Mouse (Mus musculus): Measurements from ENCODE around the gene Fam214b. TPM values are rescaled to one million over a fixed set of nuclear protein-coding genes. Genes with fewer than 3 reads are reported as not detected.

Gene Fam214b
- polyA plus RNA-seq (2012; fragmentation: generic; extraction: Trizol) = 4.8 TPM
- long read RNA-seq, experiment 1, partial matches to known transcripts = 1 of 15 reads
- long read RNA-seq, experiment 1, other reads (novel, unspliced or antisense) = 11 of 15 reads
- long read RNA-seq, experiment 2, transcript Fam214b-204 (9 exons, 3,280 nt) = major isoform, 13 of 26 reads
- long read RNA-seq, experiment 2, partial matches to known transcripts = 6 of 26 reads
- long read RNA-seq, experiment 2, other reads (novel, unspliced or antisense) = 4 of 26 reads

DNA sequence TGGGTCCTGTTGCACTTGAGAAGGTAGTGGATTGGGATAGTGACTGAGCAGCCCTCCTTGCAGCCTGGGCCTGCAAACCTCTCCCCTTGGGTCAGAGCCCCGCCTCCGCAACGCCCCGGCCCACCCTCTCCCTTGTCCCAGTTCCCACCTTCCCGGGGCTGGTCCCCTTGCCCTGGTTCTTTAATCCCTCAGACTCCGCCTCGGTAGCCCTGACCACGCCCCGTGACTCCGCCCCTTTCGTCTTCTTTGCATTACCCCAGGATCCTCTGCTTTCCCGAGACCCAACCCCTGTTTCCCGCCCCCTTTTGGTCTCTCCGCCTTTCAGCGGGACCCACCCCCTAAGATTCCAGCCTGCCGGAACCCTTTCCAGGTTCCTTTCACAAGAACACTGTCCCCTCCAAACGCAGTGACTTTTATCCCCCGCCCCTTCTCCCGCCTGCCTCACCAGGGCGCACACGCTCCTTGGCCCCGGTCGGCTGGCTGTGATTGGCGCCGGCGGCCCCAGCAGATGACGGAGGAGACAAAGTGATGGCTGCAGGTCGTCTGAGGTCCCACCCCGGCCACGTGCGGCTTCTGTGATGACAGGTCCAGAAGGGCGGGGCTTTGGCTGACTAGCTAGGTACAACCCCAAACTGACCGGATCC lies at the start of gene Fam214b:
Gene Fam214b, minus strand, starts transcription at position 562 of the 644 bp plus-strand sequence.
- no peaks in the 10 kb centered on the region for H3K36me3 ChIP-seq (ENCODE audit: control insufficient read depth, insufficient read depth)
- H3K79me3 ChIP-seq (ENCODE audit: low read depth) = no peaks in the 10 kb centered on the region
- TF ChIP-seq FOSL1 (IDR thresholded peaks at IDR 0.05; ENCODE audit: insufficient read depth, low read length, poor library complexity, severe bottlenecking) = no peak
- TF ChIP-seq MAX (IDR thresholded peaks at IDR 0.05) = peak; percentile 83
- no peak for TF ChIP-seq CTCF (IDR thresholded peaks at IDR 0.05; ENCODE audit: control insufficient read depth, insufficient read depth, insufficient read length)
- peak; percentile 42 for TF ChIP-seq USF1 (IDR thresholded peaks at IDR 0.05; ENCODE audit: low read depth)
- TF ChIP-seq MYOG (IDR thresholded peaks at IDR 0.05; ENCODE audit: control insufficient read depth, extremely low read depth, insufficient read length) = no peak
- no peak for TF ChIP-seq MYOD1 (IDR thresholded peaks at IDR 0.05; ENCODE audit: control insufficient read depth, insufficient read length, low read depth)
- no peak for TF ChIP-seq CEBPB (IDR thresholded peaks at IDR 0.05; ENCODE audit: low read depth)
- H3K4me3 ChIP-seq (ENCODE audit: insufficient read depth, poor library complexity, severe bottlenecking) = peak within 1 kb of the TSS; percentile 31
- no peaks in the 10 kb centered on the region for H3K79me2 ChIP-seq (ENCODE audit: control insufficient read depth, insufficient read depth)
- peak within 1 kb of the TSS; percentile 22 for H3ac ChIP-seq (ENCODE audit: control insufficient read depth, insufficient read length, low read depth)
- H3K27me3 ChIP-seq (ENCODE audit: control insufficient read depth, insufficient read depth, insufficient read length) = no peaks in the 10 kb centered on the region

DNA sequence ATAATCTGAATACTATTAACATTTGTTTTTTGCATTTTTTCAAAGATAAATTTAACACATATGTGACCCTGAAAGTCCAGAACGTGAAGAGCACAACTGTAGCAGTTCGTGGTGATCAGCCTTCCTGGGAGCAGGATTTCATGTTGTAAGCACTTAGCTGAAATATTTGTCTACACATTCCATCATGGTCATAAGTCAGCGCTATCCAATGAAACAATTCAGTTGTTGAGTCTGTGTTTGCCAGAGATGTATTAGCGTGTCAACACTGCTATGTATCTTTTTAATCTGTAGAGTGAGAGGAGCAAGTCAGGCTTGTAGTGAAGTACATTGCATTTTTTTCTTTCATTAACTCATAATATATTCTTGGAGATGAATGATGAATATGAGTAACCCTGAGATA lies 45.2 kb upstream of the Fam214b start:
- Histone ChIP-seq H3K79me3 (ENCODE audit: low read depth) (no peaks in the 10 kb centered on the region), H3K27me3 (ENCODE audit: control insufficient read depth, insufficient read depth, insufficient read length) (no peaks in the 10 kb centered on the region), H3K4me3 (ENCODE audit: insufficient read depth, poor library complexity, severe bottlenecking) (no peak overlapping the region), H3K79me2 (ENCODE audit: control insufficient read depth, insufficient read depth) (no peaks in the 10 kb centered on the region), H3K36me3 (ENCODE audit: control insufficient read depth, insufficient read depth) (no peaks in the 10 kb centered on the region), H3ac (ENCODE audit: control insufficient read depth, insufficient read length, low read depth) (no peak overlapping the region)
- TF ChIP-seq MYOG (IDR thresholded peaks at IDR 0.05; ENCODE audit: control insufficient read depth, extremely low read depth, insufficient read length) (no peak), MYOD1 (IDR thresholded peaks at IDR 0.05; ENCODE audit: control insufficient read depth, insufficient read length, low read depth) (no peak), FOSL1 (IDR thresholded peaks at IDR 0.05; ENCODE audit: insufficient read depth, low read length, poor library complexity, severe bottlenecking) (no peak), USF1 (IDR thresholded peaks at IDR 0.05; ENCODE audit: low read depth) (no peak), CTCF (IDR thresholded peaks at IDR 0.05; ENCODE audit: control insufficient read depth, insufficient read depth, insufficient read length) (no peak), MAX (IDR thresholded peaks at IDR 0.05) (no peak), CEBPB (IDR thresholded peaks at IDR 0.05; ENCODE audit: low read depth) (no peak)

DNA sequence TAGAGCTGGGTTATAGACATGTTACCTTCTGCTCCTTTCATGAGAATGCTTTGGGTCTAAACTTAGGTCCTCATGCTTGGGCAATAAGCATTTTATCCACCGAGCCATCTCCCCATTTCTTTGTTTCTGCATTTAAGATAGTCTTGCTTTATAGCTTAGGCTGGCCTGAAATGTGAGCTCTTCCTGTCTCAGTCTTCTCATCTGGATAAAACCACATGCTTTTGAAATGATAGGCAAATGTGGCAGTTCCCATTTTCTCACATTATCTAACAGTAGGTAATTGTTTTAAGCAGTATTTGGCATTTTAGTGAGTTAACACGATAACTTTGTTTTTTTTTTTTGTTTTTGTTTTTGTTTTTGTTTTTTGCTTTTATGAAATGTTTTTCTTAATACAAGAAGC lies 43.9 kb upstream of the Fam214b start:
- Histone ChIP-seq H3ac (ENCODE audit: control insufficient read depth, insufficient read length, low read depth) (no peak overlapping the region), H3K36me3 (ENCODE audit: control insufficient read depth, insufficient read depth) (no peaks in the 10 kb centered on the region), H3K27me3 (ENCODE audit: control insufficient read depth, insufficient read depth, insufficient read length) (no peaks in the 10 kb centered on the region), H3K79me2 (ENCODE audit: control insufficient read depth, insufficient read depth) (no peaks in the 10 kb centered on the region), H3K4me3 (ENCODE audit: insufficient read depth, poor library complexity, severe bottlenecking) (no peak overlapping the region), H3K79me3 (ENCODE audit: low read depth) (no peaks in the 10 kb centered on the region)
- TF ChIP-seq FOSL1 (IDR thresholded peaks at IDR 0.05; ENCODE audit: insufficient read depth, low read length, poor library complexity, severe bottlenecking) (no peak), MAX (IDR thresholded peaks at IDR 0.05) (no peak), CTCF (IDR thresholded peaks at IDR 0.05; ENCODE audit: control insufficient read depth, insufficient read depth, insufficient read length) (no peak), MYOD1 (IDR thresholded peaks at IDR 0.05; ENCODE audit: control insufficient read depth, insufficient read length, low read depth) (no peak), CEBPB (IDR thresholded peaks at IDR 0.05; ENCODE audit: low read depth) (no peak), MYOG (IDR thresholded peaks at IDR 0.05; ENCODE audit: control insufficient read depth, extremely low read depth, insufficient read length) (no peak), USF1 (IDR thresholded peaks at IDR 0.05; ENCODE audit: low read depth) (no peak)

DNA sequence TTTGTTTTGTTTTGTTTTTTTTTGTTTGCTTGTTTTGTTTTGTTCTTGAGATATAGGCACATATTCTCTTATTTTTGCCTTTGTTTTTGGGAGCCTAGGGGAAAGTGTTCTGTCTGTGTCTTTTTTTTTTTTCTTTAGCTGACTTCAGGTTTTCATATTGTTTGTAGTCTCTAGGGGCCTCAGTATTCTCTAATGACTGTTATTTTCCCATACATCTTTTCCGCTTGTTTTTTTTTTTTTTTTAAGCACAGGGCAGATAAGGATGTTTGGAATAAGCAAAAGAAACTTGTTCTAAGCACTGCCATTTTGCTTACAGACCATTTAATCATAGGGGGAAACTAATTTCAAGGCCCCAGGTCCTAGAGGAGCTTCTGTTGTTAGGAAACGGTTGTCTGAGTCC lies 36.4 kb upstream of the Fam214b start:
- no peak overlapping the region for H3K4me3 ChIP-seq (ENCODE audit: insufficient read depth, poor library complexity, severe bottlenecking)
- TF ChIP-seq CEBPB (IDR thresholded peaks at IDR 0.05; ENCODE audit: low read depth) = no peak
- TF ChIP-seq FOSL1 (IDR thresholded peaks at IDR 0.05; ENCODE audit: insufficient read depth, low read length, poor library complexity, severe bottlenecking) = no peak
- TF ChIP-seq USF1 (IDR thresholded peaks at IDR 0.05; ENCODE audit: low read depth) = no peak

DNA sequence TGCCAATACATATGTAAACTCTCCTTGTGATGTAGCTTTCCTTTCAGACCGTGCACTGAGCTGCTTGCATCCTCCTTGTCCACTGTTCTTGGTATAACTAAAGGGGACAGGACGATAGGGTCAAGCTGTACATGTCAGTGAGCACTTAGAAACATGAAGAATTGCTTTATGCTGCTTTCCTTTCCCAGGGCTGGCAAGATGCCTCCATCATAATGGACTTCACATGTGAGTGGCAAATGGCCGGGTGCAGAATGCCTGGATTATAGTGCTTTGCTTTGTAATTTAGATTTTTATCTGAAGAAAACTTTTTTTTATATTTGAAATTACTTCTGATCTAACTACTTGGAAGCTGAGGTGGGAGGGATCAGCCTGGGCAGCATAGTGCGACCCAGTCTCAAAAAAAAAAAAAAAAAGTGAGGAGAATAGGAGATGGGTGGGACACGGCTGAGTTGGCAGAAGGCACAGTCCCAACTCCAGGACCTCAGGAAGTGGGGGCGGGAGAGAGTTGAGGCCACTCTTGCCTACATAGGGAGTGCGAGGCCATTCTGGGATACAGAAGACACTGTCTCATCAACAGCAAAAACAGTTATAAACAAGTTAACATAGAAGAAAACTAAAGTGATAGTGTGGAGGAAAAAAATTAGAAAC lies 32.2 kb upstream of the Fam214b start:
- no peaks in the 10 kb centered on the region for H3K79me2 ChIP-seq (ENCODE audit: control insufficient read depth, insufficient read depth)
- no peak overlapping the region for H3ac ChIP-seq (ENCODE audit: control insufficient read depth, insufficient read length, low read depth)
- TF ChIP-seq MYOD1 (IDR thresholded peaks at IDR 0.05; ENCODE audit: control insufficient read depth, insufficient read length, low read depth) (no peak), FOSL1 (IDR thresholded peaks at IDR 0.05; ENCODE audit: insufficient read depth, low read length, poor library complexity, severe bottlenecking) (no peak), MYOG (IDR thresholded peaks at IDR 0.05; ENCODE audit: control insufficient read depth, extremely low read depth, insufficient read length) (no peak), MAX (IDR thresholded peaks at IDR 0.05) (no peak), USF1 (IDR thresholded peaks at IDR 0.05; ENCODE audit: low read depth) (no peak), CTCF (IDR thresholded peaks at IDR 0.05; ENCODE audit: control insufficient read depth, insufficient read depth, insufficient read length) (no peak), CEBPB (IDR thresholded peaks at IDR 0.05; ENCODE audit: low read depth) (no peak)
- H3K79me3 ChIP-seq (ENCODE audit: low read depth) = no peaks in the 10 kb centered on the region
- H3K4me3 ChIP-seq (ENCODE audit: insufficient read depth, poor library complexity, severe bottlenecking) = no peak overlapping the region
- no peaks in the 10 kb centered on the region for H3K36me3 ChIP-seq (ENCODE audit: control insufficient read depth, insufficient read depth)
- peaks cover 5% of the 10 kb centered on the region for H3K27me3 ChIP-seq (ENCODE audit: control insufficient read depth, insufficient read depth, insufficient read length)

More for the DNA sequence above, 36.4 kb upstream of the Fam214b start:
- peaks cover 5% of the 10 kb centered on the region for H3K27me3 ChIP-seq (ENCODE audit: control insufficient read depth, insufficient read depth, insufficient read length)
- H3K79me2 ChIP-seq (ENCODE audit: control insufficient read depth, insufficient read depth) = no peaks in the 10 kb centered on the region
- H3ac ChIP-seq (ENCODE audit: control insufficient read depth, insufficient read length, low read depth) = no peak overlapping the region
- H3K36me3 ChIP-seq (ENCODE audit: control insufficient read depth, insufficient read depth) = no peaks in the 10 kb centered on the region
- no peaks in the 10 kb centered on the region for H3K79me3 ChIP-seq (ENCODE audit: low read depth)
